Mouse (Mus musculus): ENCODE results near the gene Hepacam2. TPM values are rescaled to one million over a fixed set of nuclear protein-coding genes. Genes with fewer than 3 reads are reported as not detected.

Gene Hepacam2
- 0.33 and 0.70 TPM in 2 replicates for polyA plus RNA-seq (2012; rRNA removed)

DNA sequence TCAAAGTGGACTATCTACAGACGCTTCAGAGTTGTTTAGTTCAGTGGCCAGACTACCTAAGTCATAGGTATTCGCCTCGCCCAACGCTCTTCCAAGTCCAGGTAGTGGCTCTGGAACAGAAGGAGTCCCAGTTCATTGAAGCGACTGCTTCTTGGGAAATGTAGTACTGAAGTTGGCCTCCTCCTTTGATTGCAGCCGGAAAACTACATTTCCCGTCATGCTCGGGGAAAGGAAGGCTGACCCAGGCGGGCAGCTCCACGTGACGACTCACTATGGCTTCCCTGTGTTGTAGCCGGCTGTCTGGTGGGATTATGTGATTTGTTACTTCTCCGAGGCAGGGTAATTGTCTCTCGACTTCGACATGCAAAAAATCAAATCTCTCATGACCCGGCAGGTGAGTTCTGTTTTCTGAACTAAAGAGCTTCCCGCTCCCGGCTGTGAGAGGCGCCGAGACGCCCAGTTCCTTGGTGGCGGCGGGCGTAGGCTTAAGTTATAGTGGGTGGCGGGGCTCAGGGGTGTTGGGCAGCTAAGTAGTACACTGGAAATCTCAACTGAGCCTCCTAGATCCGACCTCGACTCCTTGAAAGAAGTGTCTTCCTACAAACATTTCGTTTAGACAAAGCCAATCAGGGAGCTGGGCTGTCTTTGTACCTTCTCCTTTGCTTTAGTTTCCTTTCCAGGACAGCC lies at the start of gene Hepacam2, which contains the start of gene Vps50:
Gene Hepacam2, minus strand, starts transcription at position 137 of the 687 bp plus-strand sequence.
Gene Vps50, plus strand, starts transcription at position 221 of the 687 bp plus-strand sequence.
- TF ChIP-seq POLR2A (IDR thresholded peaks at IDR 0.05; ENCODE audit: borderline replicate concordance, insufficient read depth, low read length) (peak; percentile 58; the same call in 1 of the 2 replicates), CTCF (IDR thresholded peaks at IDR 0.05; ENCODE audit: borderline replicate concordance, insufficient read depth, low read depth, low read length) (no peak)
- Histone ChIP-seq H3K27ac (ENCODE audit: insufficient read depth, low read length) (no peak within 1 kb of the TSS), H3K27me3 (ENCODE audit: control insufficient read depth, insufficient read depth, low read length) (no peaks in the 10 kb centered on the region), H3K4me3 (replicated peaks; ENCODE audit: insufficient read depth, low read depth, low read length) (peak within 1 kb of the TSS; percentile 86), H3K4me1 (ENCODE audit: control insufficient read depth, insufficient read depth, low read length) (no peaks in the 10 kb centered on the region)
- DNase-seq = peak; percentile 88 to 93
- WGBS = under 1% methylated on average over 28 of the region's 28 CpGs

DNA sequence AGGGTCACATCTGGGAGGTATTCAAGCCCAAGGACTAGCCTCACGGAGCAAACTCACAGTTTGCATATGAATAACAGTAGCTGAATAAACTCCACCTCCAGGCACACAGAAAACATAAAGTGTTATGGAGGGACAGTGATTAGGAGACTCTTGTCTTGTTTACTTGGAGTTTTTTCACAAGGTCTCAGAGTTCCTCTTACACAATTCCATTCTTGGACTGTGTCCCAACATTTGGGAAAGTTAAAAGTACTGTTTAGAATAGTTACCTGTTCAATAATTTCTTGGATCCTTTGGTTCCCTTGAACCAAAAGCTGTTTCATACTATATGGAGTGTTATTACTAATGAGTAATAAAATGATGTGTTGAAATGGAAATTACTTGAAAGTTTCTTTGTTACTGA lies 46.9 kb upstream of the Hepacam2 start:
- Histone ChIP-seq H3K27me3 (ENCODE audit: control insufficient read depth, insufficient read depth, low read length) (no peaks in the 10 kb centered on the region), H3K4me1 (ENCODE audit: control insufficient read depth, insufficient read depth, low read length) (no peaks in the 10 kb centered on the region), H3K4me3 (replicated peaks; ENCODE audit: insufficient read depth, low read depth, low read length) (no peak overlapping the region), H3K27ac (ENCODE audit: insufficient read depth, low read length) (no peak overlapping the region)
- DNase-seq = no peak
- 68% methylated on average over 1 of the region's 1 CpGs for WGBS
- no peak for TF ChIP-seq POLR2A (IDR thresholded peaks at IDR 0.05; ENCODE audit: borderline replicate concordance, insufficient read depth, low read length)
- no peak for TF ChIP-seq CTCF (IDR thresholded peaks at IDR 0.05; ENCODE audit: borderline replicate concordance, insufficient read depth, low read depth, low read length)

DNA sequence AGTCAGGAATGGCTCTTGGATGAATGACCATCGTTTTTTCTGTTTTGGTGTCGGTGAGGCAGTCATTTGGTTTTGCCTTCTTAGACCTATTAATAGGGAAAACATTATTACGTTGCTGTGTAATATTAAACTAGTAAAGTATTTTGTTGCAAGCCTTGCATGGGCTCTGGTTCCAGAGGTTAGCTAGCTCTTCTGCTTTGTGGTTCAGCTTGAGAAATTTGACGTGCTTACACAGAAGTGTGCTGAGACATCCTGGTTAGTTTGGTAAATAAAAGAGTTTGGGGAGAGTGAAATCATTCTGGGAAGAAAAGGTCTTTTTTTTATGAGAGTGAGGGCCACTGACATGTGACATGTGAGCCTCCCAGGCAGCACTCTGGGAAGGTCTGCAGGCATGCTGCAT lies 45.8 kb upstream of the Hepacam2 start:
- TF ChIP-seq CTCF (IDR thresholded peaks at IDR 0.05; ENCODE audit: borderline replicate concordance, insufficient read depth, low read depth, low read length) = no peak
- TF ChIP-seq POLR2A (IDR thresholded peaks at IDR 0.05; ENCODE audit: borderline replicate concordance, insufficient read depth, low read length) = no peak
- DNase-seq = no peak
- 91% methylated on average over 4 of the region's 4 CpGs for WGBS
- no peak overlapping the region for H3K27ac ChIP-seq (ENCODE audit: insufficient read depth, low read length)
- H3K4me3 ChIP-seq (replicated peaks; ENCODE audit: insufficient read depth, low read depth, low read length) = no peak overlapping the region
- H3K4me1 ChIP-seq (ENCODE audit: control insufficient read depth, insufficient read depth, low read length) = no peaks in the 10 kb centered on the region
- no peaks in the 10 kb centered on the region for H3K27me3 ChIP-seq (ENCODE audit: control insufficient read depth, insufficient read depth, low read length)

DNA sequence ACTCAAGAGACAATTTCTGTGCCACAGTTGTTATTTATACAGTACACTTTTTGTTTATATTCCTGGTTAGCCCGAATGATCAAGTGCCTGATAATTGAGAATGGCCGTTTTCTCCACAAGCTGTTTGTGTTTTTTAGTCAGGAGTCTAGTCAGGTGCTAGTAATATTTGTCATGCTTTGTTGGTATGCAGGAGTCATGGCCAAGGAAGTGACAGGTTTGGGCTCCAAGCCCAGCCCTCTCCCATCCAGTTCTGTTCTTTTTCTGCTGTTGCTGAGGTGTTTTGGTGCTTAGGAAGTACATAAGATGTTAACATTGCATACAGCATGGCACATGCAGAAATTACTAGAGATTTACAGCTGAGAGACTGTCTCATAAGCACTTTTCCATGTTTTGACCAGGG lies 41.4 kb upstream of the Hepacam2 start:
- TF ChIP-seq POLR2A (IDR thresholded peaks at IDR 0.05; ENCODE audit: borderline replicate concordance, insufficient read depth, low read length) (no peak), CTCF (IDR thresholded peaks at IDR 0.05; ENCODE audit: borderline replicate concordance, insufficient read depth, low read depth, low read length) (no peak)
- Histone ChIP-seq H3K27ac (ENCODE audit: insufficient read depth, low read length) (no peak overlapping the region), H3K4me1 (ENCODE audit: control insufficient read depth, insufficient read depth, low read length) (no peaks in the 10 kb centered on the region), H3K4me3 (replicated peaks; ENCODE audit: insufficient read depth, low read depth, low read length) (no peak overlapping the region), H3K27me3 (ENCODE audit: control insufficient read depth, insufficient read depth, low read length) (no peaks in the 10 kb centered on the region)
- no peak for DNase-seq
- WGBS = 55% methylated on average over 2 of the region's 2 CpGs

DNA sequence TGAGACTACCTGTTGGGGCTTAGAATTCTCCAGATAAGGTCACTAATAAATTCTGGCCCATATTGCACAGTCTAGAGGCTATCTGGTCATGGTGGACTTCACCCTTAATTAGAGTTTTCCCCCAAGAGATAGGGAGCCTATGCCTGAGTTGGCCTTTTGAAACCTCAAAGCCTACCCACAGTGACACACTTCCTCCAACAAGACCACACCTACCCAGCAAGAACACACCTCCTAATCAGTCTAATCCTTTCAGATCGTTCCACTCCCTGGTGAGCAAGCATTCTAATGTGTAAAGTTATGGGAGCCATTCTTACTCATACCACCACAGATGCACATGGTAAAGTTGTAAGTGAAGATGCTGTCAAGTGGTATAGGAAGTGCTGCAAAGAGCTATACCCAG lies 38.0 kb upstream of the Hepacam2 start:
- H3K27me3 ChIP-seq (ENCODE audit: control insufficient read depth, insufficient read depth, low read length) = no peaks in the 10 kb centered on the region
- 61% methylated on average over 1 of the region's 1 CpGs for WGBS
- H3K4me1 ChIP-seq (ENCODE audit: control insufficient read depth, insufficient read depth, low read length) = no peaks in the 10 kb centered on the region
- H3K4me3 ChIP-seq (replicated peaks; ENCODE audit: insufficient read depth, low read depth, low read length) = no peak overlapping the region
- no peak overlapping the region for H3K27ac ChIP-seq (ENCODE audit: insufficient read depth, low read length)
- no peak for TF ChIP-seq CTCF (IDR thresholded peaks at IDR 0.05; ENCODE audit: borderline replicate concordance, insufficient read depth, low read depth, low read length)
- no peak for TF ChIP-seq POLR2A (IDR thresholded peaks at IDR 0.05; ENCODE audit: borderline replicate concordance, insufficient read depth, low read length)
- DNase-seq = no peak

DNA sequence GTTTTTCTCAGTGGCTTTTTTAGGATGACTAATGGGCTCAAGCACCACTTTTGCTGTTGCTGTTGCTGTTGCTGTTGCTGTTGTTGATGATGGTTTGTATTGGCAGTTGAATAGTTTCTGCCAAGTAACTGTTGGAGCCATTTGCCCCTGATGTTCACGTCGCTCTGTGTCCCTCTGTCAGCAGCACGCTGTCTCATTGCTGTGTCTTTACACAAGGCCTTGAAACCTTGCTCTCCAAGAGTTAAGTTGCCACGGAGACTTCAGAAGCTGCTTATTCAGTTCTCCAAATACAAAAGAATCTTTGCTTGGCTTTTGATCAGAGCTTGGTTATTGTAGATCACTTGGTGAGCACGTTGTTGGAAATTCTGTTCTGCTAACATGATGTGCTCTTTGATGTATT lies 33.3 kb upstream of the Hepacam2 start:
- WGBS = 27% methylated on average over 5 of the region's 5 CpGs
- TF ChIP-seq CTCF (IDR thresholded peaks at IDR 0.05; ENCODE audit: borderline replicate concordance, insufficient read depth, low read depth, low read length) (no peak), POLR2A (IDR thresholded peaks at IDR 0.05; ENCODE audit: borderline replicate concordance, insufficient read depth, low read length) (no peak)
- Histone ChIP-seq H3K27me3 (ENCODE audit: control insufficient read depth, insufficient read depth, low read length) (no peaks in the 10 kb centered on the region), H3K27ac (ENCODE audit: insufficient read depth, low read length) (no peak overlapping the region), H3K4me1 (ENCODE audit: control insufficient read depth, insufficient read depth, low read length) (no peaks in the 10 kb centered on the region), H3K4me3 (replicated peaks; ENCODE audit: insufficient read depth, low read depth, low read length) (no peak overlapping the region)
- DNase-seq = no peak

DNA sequence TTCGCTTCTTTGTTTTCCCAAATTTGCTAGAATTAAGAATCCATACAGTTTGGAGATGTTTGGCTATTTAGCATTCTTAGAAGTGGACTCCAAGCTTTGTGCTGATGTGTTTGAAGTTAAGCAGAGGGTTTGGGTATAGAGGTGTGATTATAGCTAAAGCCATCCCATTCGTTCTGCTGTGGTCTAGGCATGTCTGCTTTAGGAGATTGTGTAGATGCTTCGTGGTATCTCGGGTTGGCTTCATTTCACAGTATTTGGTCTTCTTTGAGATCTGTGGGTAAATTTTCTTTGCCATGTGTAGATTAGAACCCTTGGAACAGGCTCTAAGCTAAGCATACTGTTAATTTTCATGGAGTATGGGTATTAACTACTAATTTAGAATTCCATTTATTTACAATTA lies 30.1 kb upstream of the Hepacam2 start:
- Histone ChIP-seq H3K27ac (ENCODE audit: insufficient read depth, low read length) (no peak overlapping the region), H3K27me3 (ENCODE audit: control insufficient read depth, insufficient read depth, low read length) (no peaks in the 10 kb centered on the region), H3K4me3 (replicated peaks; ENCODE audit: insufficient read depth, low read depth, low read length) (no peak overlapping the region), H3K4me1 (ENCODE audit: control insufficient read depth, insufficient read depth, low read length) (no peaks in the 10 kb centered on the region)
- no peak for TF ChIP-seq POLR2A (IDR thresholded peaks at IDR 0.05; ENCODE audit: borderline replicate concordance, insufficient read depth, low read length)
- no peak for DNase-seq
- WGBS = 94% methylated on average over 4 of the region's 4 CpGs

DNA sequence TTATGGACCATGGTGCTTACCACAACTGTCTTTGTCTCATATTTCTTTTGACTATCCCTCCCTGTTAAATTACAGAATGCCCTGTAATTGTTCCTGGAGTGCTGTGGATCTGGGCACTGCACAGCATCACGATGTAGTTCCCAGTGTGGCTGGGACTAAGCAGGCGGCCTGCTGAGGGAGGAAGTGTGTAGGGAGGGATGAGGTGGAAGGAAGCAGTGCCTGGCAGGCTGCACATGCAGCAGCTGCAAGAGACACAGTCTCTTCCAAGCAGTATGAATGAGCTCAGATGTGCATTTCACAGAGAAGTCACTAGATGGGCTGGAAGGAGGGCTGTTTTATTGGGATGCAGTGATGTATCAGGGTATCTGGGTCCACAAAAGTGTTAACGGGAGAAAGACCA lies 14.5 kb upstream of the Hepacam2 start:
- 20% methylated on average over 3 of the region's 3 CpGs for WGBS
- Histone ChIP-seq H3K27me3 (ENCODE audit: control insufficient read depth, insufficient read depth, low read length) (no peaks in the 10 kb centered on the region), H3K4me1 (ENCODE audit: control insufficient read depth, insufficient read depth, low read length) (peaks cover 3% of the 10 kb centered on the region), H3K4me3 (replicated peaks; ENCODE audit: insufficient read depth, low read depth, low read length) (no peak overlapping the region), H3K27ac (ENCODE audit: insufficient read depth, low read length) (peak overlapping the region; percentile 3)
- peak; percentile 55 to 63 for DNase-seq
- TF ChIP-seq CTCF (IDR thresholded peaks at IDR 0.05; ENCODE audit: borderline replicate concordance, insufficient read depth, low read depth, low read length) = no peak
- no peak for TF ChIP-seq POLR2A (IDR thresholded peaks at IDR 0.05; ENCODE audit: borderline replicate concordance, insufficient read depth, low read length)

Data from cerebellum, adult 2 months (tissue).